ENCODE assay signal across 11 mouse cellular contexts in the genomic region with DNA sequence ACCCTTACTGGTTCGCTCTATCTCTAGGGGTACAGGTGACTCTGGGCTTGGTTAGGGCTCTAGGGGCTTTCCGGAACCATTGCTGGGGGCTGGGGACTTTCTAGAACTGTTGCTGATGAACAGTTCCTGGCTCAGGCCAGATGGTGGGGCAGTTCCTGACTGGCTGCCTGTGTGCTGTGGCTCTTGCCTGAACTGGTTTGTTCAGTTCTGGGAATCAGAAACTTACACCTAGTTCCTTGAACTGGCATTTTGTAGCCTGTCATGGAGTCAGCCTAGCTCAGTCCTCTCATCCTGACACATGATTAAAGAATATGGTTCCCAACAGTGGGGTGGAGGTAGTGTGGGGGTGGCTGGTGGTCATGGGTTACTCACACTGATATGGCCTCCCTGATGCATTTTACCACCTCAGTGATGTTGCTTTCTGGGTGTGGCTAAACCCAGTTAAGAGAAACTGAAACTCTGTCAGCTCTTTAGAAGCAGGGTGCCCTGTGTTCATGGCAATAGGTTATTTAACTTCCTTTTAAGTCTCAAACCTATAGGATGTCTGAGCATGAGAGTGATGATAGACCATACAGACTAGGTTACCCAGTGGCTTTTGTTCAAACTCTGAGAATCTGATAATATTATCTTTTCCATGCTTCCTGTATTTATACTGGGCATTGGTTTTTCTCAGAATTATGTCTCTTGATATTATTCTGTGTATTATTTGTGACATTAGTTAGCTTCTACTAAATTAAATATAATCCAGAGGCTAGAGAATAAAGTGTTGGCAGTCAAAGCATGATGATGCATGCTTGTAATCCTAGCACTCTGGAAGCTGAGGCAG. TPM values are rescaled to one million over a fixed set of nuclear protein-coding genes. Genes with fewer than 3 reads are reported as not detected.
DNase-seq lines count a peak whose midpoint lies in the region; ATAC-seq and TF ChIP-seq lines count a peak whose summit lies in the region.
"Had no signal": no experiment of that assay in that cellular context is flagged by ENCODE, and none has a peak within 500 bp of the region (broad histone marks: within the 10 kb centered on the region; RNA-seq: fewer than 3 reads in every experiment).

No protein-coding gene starts in this region.

- no peak for DNase-seq in thymus, adult 2 months
- DNase-seq in thymus, postnatal 14 days, result no peak
- DNase-seq in T-cell, adult 2 months (ENCODE audit: low spot score), result peak; percentile 45
- peak in 1 of 3 experiments; percentile 41 for DNase-seq in liver, embryonic 14.5 days (ENCODE audit: low read depth in 3 of 3, low spot score in 3 of 3)
- no peak for DNase-seq in left cerebral cortex, adult 11 months (ENCODE audit: low spot score)
- DNase-seq in right cerebral cortex, postnatal 14 days, result no peak
- DNase-seq: cerebellum, postnatal 25 days; liver, embryonic 13.5 days; right cerebral cortex, adult 18-20 months had no signal

- no peaks in the 10 kb centered on the region for H3K9me3 ChIP-seq in liver, embryonic 14.5 days (ENCODE audit: control insufficient read depth, low read length)
- H3K9me3 ChIP-seq in neural tube, embryonic 15.5 days (replicated peaks), result no peaks in the 10 kb centered on the region
- H3K9me3 ChIP-seq: hindbrain, embryonic 15.5 days; liver, embryonic 13.5 days had no signal

- no peaks in the 10 kb centered on the region for H3K27me3 ChIP-seq in thymus, adult 2 months (ENCODE audit: control insufficient read depth, insufficient read depth, low read length)
- H3K27me3 ChIP-seq in liver, embryonic 14.5 days (ENCODE audit: control insufficient read depth, insufficient read depth, low read length), result no peaks in the 10 kb centered on the region
- H3K27me3 ChIP-seq in neural tube, embryonic 15.5 days (replicated peaks), result no peaks in the 10 kb centered on the region
- H3K27me3 ChIP-seq: hindbrain, embryonic 15.5 days; liver, embryonic 13.5 days had no signal

- no peak overlapping the region for H3K9ac ChIP-seq in liver, embryonic 14.5 days (replicated peaks)
- no peak overlapping the region for H3K9ac ChIP-seq in neural tube, embryonic 15.5 days (replicated peaks)
- H3K9ac ChIP-seq: hindbrain, embryonic 15.5 days; liver, embryonic 13.5 days had no signal

- peak overlapping the region; percentile 83 for H3K27ac ChIP-seq in thymus, adult 2 months (ENCODE audit: control insufficient read depth, insufficient read depth, low read length)
- H3K27ac ChIP-seq in liver, embryonic 14.5 days, result no peak overlapping the region
- H3K27ac ChIP-seq in neural tube, embryonic 15.5 days (replicated peaks), result no peak overlapping the region
- H3K27ac ChIP-seq: hindbrain, embryonic 15.5 days; liver, embryonic 13.5 days had no signal

- peak; percentile 23; the same call in 1 of the 2 replicates for ATAC-seq in liver, embryonic 14.5 days (ENCODE audit: insufficient read depth)
- no peak for ATAC-seq in neural tube, embryonic 15.5 days (ENCODE audit: low FRiP score)

- peaks cover 66% of the 10 kb centered on the region for H3K36me3 ChIP-seq in thymus, adult 2 months (ENCODE audit: control insufficient read depth, insufficient read depth, low read length)
- peaks cover 32% of the 10 kb centered on the region for H3K36me3 ChIP-seq in liver, embryonic 14.5 days (replicated peaks; ENCODE audit: control insufficient read depth, insufficient read depth, low read depth)
- H3K36me3 ChIP-seq in neural tube, embryonic 15.5 days, result peaks cover 56% of the 10 kb centered on the region

- no peak for TF ChIP-seq POLR2A in thymus, adult 2 months (IDR thresholded peaks at IDR 0.05; ENCODE audit: control insufficient read depth, extremely low read depth, insufficient read depth, low read length, poor library complexity)

- H3K4me1 ChIP-seq in thymus, adult 2 months (replicated peaks; ENCODE audit: control insufficient read depth, insufficient read depth, low read length), result no peaks in the 10 kb centered on the region
- H3K4me1 ChIP-seq in liver, embryonic 14.5 days (replicated peaks; ENCODE audit: control insufficient read depth in 2 of 2, insufficient read depth in 2 of 2, low read length in 1 of 2), result 0 out of 4 replicates have a peak, but pooled peaks cover 0 to 6% of the 10 kb centered on the region in 2 experiments
- no peaks in the 10 kb centered on the region for H3K4me1 ChIP-seq in neural tube, embryonic 15.5 days
- H3K4me1 ChIP-seq: hindbrain, embryonic 15.5 days had no signal

- no peak overlapping the region for H3K4me3 ChIP-seq in thymus, adult 2 months (ENCODE audit: control insufficient read depth, insufficient read depth, low read length)
- H3K4me3 ChIP-seq in liver, embryonic 14.5 days (ENCODE audit: insufficient read depth in 1 of 2, low read depth in 2 of 2, low read length in 2 of 2), result no peak overlapping the region
- H3K4me3 ChIP-seq in neural tube, embryonic 15.5 days (replicated peaks), result no peak overlapping the region
- H3K4me3 ChIP-seq: hindbrain, embryonic 15.5 days; liver, embryonic 13.5 days had no signal

- no peak for TF ChIP-seq CTCF in thymus, adult 2 months (IDR thresholded peaks at IDR 0.05; ENCODE audit: borderline replicate concordance, control insufficient read depth, extremely low read depth, insufficient read depth, low read length, poor library complexity)
- TF ChIP-seq CTCF in liver, embryonic 14.5 days (IDR thresholded peaks at IDR 0.05; ENCODE audit: low read depth), result no peak; the same call in 1 of the 2 replicates

- H3K4me2 ChIP-seq in liver, embryonic 14.5 days (ENCODE audit: low read depth), result no peak overlapping the region
- no peak overlapping the region for H3K4me2 ChIP-seq in neural tube, embryonic 15.5 days
- H3K4me2 ChIP-seq: hindbrain, embryonic 15.5 days; liver, embryonic 13.5 days had no signal

- TF ChIP-seq EP300 in liver, embryonic 14.5 days (IDR thresholded peaks at IDR 0.05; ENCODE audit: low read depth), result no peak

- WGBS in thymus, adult 2 months, result 94% methylated on average over 2 of the region's 2 CpGs
- WGBS in liver, embryonic 14.5 days (ENCODE audit: insufficient replicate concordance), result 85% methylated on average over 2 of the region's 2 CpGs
- 94% methylated on average over 2 of the region's 2 CpGs for WGBS in neural tube, embryonic 15.5 days

RNA-seq across cellular contexts. Expression of gene Gmppb, which starts 13.5 kb away (rescaled TPM):
- polyA plus RNA-seq in thymus, adult 2 months (2012; rRNA removed), result 18.0 and 20.9 TPM in 2 replicates
- 6.7 and 12.9 TPM in 2 replicates for polyA plus RNA-seq in liver, embryonic 14.5 days (2012; rRNA removed)
- 14.3 and 15.5 TPM in 2 replicates for polyA plus RNA-seq in liver, embryonic 14.5 days (2014; fragmentation: Nextera tagmentation; extraction: Ambion mirVana)
- 22.0 and 28.9 TPM in 2 replicates for polyA plus RNA-seq in neural tube, embryonic 15.5 days (2015; fragmentation: Nextera tagmentation; extraction: Ambion mirVana)

RNA-seq across cellular contexts. Expression of gene Amigo3, which starts 17.4 kb away (rescaled TPM):
- polyA plus RNA-seq in thymus, adult 2 months (2012; rRNA removed), result 4.5 and 4.8 TPM in 2 replicates
- 0.51 and 0.75 TPM in 2 replicates for polyA plus RNA-seq in liver, embryonic 14.5 days (2012; rRNA removed)
- 0.89 and 1.4 TPM in 2 replicates for polyA plus RNA-seq in liver, embryonic 14.5 days (2014; fragmentation: Nextera tagmentation; extraction: Ambion mirVana)
- 2.2 and 2.8 TPM in 2 replicates for polyA plus RNA-seq in neural tube, embryonic 15.5 days (2015; fragmentation: Nextera tagmentation; extraction: Ambion mirVana)

RNA-seq across cellular contexts. Expression of gene Ip6k1, which starts 33.2 kb away (rescaled TPM):
- polyA plus RNA-seq in thymus, adult 2 months (2012; rRNA removed), result 197 and 254 TPM in 2 replicates
- polyA plus RNA-seq in liver, embryonic 14.5 days (2012; rRNA removed), result 24.9 and 30.9 TPM in 2 replicates
- 13.3 and 14.7 TPM in 2 replicates for polyA plus RNA-seq in liver, embryonic 14.5 days (2014; fragmentation: Nextera tagmentation; extraction: Ambion mirVana)
- 88.6 and 99.1 TPM in 2 replicates for polyA plus RNA-seq in neural tube, embryonic 15.5 days (2015; fragmentation: Nextera tagmentation; extraction: Ambion mirVana)

RNA-seq across cellular contexts. Expression of gene Gm20662, which starts 39.4 kb away (rescaled TPM):
- 0.60 and 3.2 TPM in 2 replicates for polyA plus RNA-seq in thymus, adult 2 months (2012; rRNA removed)
- polyA plus RNA-seq in liver, embryonic 14.5 days (2012; rRNA removed), result 0.47 and 0.95 TPM in 2 replicates
- polyA plus RNA-seq in liver, embryonic 14.5 days (2014; fragmentation: Nextera tagmentation; extraction: Ambion mirVana), result not detected in 2 replicates
- polyA plus RNA-seq in neural tube, embryonic 15.5 days (2015; fragmentation: Nextera tagmentation; extraction: Ambion mirVana), result 0.59 and 1.1 TPM in 2 replicates
- polyA plus RNA-seq: hindbrain, embryonic 15.5 days had no signal

RNA-seq across cellular contexts. Expression of gene Cdhr4, which starts 43.2 kb away (rescaled TPM):
- 5.1 and 7.3 TPM in 2 replicates for polyA plus RNA-seq in thymus, adult 2 months (2012; rRNA removed)
- 2.7 and 3.5 TPM in 2 replicates for polyA plus RNA-seq in liver, embryonic 14.5 days (2012; rRNA removed)
- 0.38 and 1.1 TPM in 2 replicates for polyA plus RNA-seq in liver, embryonic 14.5 days (2014; fragmentation: Nextera tagmentation; extraction: Ambion mirVana)
- polyA plus RNA-seq in neural tube, embryonic 15.5 days (2015; fragmentation: Nextera tagmentation; extraction: Ambion mirVana), result 1.5 and 3.5 TPM in 2 replicates
